Mouse (Mus musculus) lung, adult 2 months (tissue): ENCODE data around the gene Gadd45b. TPM values are rescaled to one million over a fixed set of nuclear protein-coding genes. Genes with fewer than 3 reads are reported as not detected.

Experiments
- DNase-seq: peaks from one replicate; pipeline ENCODE4 v3.0.0; 2022
- H3K4me1 ChIP-seq: fragments of 200-500 bp; 2 replicates; pipeline ENCODE4 v1.6.1; 2011; ENCODE audit warnings: low read length; ENCODE audit not compliant: control insufficient read depth, insufficient read depth
- H3K4me3 ChIP-seq: fragments of 200-500 bp; replicated peaks from 2 replicates; pipeline ENCODE3; 2011; ENCODE audit warnings: low read depth, mild to moderate bottlenecking, control low read depth, low read length; ENCODE audit errors: extremely low read depth
- CTCF ChIP-seq: fragments of 200-500 bp; IDR thresholded peaks from 2 replicates; pipeline ENCODE4 v1.5.1; 2011; ENCODE audit warnings: mild to moderate bottlenecking, low read length, control low read depth; ENCODE audit not compliant: insufficient read depth
- POLR2A ChIP-seq: fragments of 200-500 bp; IDR thresholded peaks from 2 replicates; pipeline ENCODE4 v1.6.1; 2011; ENCODE audit warnings: low read depth, mild to moderate bottlenecking, control low read depth, low read length, borderline replicate concordance; ENCODE audit errors: extremely low read depth
- WGBS: fragments of 180-500 bp; shearing (Covaris S2); methylation state at CpG from one replicate; pipeline ENCODE4 v1.1.7; 2018; 5-methylcytosine and 5-hydroxymethylcytosine counted together
- polyA plus RNA-seq: library from polyadenylated mRNA; depleted of rRNA; stranded (reverse); fragments of >200 nt; gene quantifications from 2 replicates; pipeline ENCODE4 v1.2.3, GENCODE M21; 2012

Gadd45b gene
- polyA plus RNA-seq, 1 experiment = 103 TPM

DNA sequence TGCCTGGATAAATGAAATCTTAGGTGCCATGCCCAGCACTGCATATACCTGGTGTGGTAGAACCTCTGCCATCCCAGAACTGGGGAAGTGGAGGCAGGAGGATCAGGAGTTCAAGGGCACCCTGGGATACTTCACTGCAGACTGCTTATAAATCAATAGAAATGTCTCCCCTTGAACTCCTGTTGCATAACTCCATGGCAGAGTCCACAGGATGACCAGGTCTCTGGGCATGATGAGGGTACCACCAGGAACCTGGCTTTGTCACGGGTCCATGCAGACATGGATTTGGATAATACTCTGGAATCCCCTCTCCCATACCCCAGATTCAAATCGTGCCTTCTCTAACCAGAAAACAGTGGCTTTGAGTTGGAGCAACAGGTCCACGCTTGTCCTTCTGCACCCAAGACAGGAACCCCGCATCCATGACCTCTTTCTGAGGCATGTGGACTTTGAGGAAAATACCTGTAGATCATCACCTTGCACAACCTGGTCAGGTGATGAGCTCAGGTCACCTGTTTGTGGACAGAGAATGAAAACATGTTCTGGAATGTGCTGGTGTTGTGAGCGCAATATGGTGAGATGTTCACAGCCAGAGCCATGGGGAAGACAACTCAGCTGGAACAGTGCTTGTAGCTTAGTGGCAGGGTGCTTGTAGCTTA lies 29.2 kb downstream of the Gadd45b start:
- Histone ChIP-seq H3K4me3 (no peak overlapping the region), H3K4me1 (peaks cover 20% of the 10 kb centered on the region)
- no peak for DNase-seq
- WGBS = 88% methylated on average over 5 of the region's 5 CpGs
- TF ChIP-seq CTCF (no peak), POLR2A (no peak)

DNA sequence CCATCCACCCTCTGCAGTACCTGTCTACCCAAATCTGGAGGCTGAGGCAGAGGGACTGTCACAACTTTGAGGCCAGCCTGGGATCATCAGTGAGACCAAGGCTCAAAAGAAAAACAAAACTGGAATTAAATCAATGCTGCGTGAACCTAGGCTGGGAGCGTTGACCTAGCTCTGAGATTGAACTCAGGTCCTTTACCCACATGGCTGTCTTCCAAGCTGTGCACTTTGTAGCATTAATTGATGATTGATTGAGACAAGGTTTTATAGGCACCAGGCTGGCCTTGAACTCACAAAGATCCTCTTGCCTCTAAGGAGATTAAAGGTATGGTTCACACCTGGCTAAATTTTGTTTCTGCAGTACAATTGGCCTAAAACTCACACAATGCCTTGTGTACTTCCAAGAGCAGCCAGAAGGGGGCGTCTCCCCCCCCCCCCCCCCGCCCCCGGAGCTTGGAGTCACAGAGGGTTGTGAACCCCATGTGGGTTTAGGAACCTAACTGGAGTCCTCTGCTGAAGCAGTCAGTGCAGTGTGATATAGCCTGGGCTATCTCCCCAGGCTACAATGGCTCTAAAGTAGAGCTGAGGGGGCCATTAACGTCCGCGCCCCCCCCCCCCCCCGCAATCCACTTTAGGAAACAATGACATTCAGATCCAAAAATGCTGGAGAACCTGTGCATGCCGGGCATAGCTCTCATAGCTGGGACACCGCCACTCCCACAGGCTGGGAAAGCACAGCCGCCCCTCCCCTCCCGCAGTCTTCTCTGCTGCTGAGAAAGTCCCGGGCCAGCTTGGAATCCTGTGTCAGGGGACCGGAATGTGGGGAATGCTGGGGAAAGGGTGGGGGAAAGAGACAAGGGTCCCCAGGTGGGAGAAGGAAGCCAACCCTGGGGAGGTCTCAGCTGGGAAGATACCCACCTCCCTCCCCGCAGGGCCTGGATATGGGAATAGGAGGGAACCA lies 31.0 kb downstream of the Gadd45b start:
- H3K4me1 ChIP-seq = peaks cover 25% of the 10 kb centered on the region
- TF ChIP-seq CTCF (peak; percentile 3; the same call in 1 of the 2 replicates), POLR2A (no peak)
- DNase-seq = peak; percentile 76
- 15% methylated on average over 16 of the region's 16 CpGs for WGBS
- H3K4me3 ChIP-seq = no peak overlapping the region

DNA sequence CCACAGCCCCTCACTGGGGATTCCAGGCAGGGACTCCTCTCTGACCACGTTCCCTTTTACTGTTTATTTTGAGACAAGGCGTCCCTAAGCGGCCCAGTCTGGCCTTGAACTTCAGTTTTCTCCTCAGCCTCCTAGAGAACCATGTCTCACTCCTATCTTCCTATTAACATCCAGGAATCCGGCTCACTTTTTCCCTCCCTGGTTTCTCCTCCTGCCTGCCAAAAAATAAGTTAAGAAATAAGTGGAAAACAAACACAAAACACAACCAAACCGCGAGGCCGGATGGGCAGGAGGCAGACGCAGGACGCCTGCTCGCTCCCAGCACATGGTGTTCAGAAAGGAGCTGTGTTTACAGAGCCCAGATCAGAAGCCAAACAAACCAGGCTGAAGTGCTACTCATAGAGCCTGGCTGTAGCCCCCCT lies 32.2 kb downstream of the Gadd45b start:
- Histone ChIP-seq H3K4me3 (no peak overlapping the region), H3K4me1 (peaks cover 32% of the 10 kb centered on the region)
- peak; percentile 64 for DNase-seq
- 18% methylated on average over 10 of the region's 10 CpGs for WGBS
- peak; percentile 26; the same call in 1 of the 2 replicates for TF ChIP-seq POLR2A
- TF ChIP-seq CTCF = no peak

DNA sequence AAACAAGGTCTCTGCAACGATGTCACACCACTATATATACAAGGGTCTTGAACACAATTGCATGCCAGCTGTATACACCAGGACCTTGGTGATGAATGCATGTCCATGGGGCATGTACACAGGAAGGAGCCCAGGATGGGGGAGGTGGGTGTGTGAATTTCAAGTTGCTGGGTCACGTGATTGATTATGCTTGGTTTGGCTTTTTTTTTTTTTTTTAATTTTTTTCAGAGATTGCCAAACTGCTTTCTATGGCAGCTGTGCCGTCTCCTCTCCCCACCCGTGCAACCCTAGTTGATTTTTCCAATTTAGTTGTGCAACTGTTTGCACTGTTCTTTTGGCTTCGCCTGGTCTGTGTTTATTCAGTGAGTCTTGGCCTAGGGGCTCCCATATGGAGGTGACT lies 32.7 kb downstream of the Gadd45b start:
- DNase-seq = peak; percentile 37
- Histone ChIP-seq H3K4me1 (peaks cover 37% of the 10 kb centered on the region), H3K4me3 (no peak overlapping the region)
- WGBS = 44% methylated on average over 5 of the region's 5 CpGs
- TF ChIP-seq CTCF (no peak), POLR2A (no peak)

DNA sequence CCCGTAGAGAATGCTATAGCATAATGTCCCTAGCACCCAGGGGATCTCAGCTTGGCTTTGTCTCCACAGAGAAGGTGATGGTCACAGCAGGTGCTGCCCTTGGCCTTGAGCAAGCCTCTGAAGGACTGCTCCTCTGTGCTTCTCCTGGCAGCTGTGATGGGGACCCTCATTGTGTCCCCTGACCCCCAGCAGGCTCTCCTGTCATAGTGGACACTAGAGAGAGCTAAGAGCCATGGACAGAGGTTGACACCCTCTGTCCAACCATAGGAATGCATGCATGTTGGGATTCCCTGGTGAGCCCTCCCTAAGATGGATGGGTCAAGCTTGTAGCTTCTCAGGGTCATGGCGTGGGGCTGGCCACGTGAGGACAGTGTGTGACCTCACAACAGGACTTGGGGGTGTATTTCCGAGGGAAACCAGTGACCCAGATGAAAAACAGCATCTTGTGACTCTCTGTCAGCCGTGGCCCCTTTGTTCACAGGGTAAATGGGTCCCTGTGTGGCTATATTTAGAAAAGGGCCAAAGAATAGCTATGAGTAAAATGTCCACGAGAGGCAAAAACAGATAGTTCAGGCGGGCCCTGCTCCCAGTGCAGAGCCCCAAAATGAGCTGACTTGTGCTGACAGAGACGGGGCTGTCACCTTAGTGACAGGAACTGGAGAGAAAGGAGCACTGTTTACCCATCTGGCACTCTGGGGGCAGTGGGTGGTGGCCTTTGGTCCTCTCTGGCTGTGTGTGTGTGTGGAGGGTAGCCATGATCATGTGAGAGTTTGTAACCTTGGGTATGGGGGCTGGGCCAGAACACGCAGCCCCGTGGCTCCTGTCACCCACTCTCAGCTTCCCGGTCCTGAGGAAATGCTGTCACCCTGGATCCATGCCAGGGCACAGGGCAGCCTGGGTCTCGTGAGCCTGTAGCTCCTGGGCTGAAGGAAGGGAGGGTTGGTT lies 33.4 kb downstream of the Gadd45b start:
- peak; percentile 73 for DNase-seq
- Histone ChIP-seq H3K4me3 (no peak overlapping the region), H3K4me1 (peaks cover 37% of the 10 kb centered on the region)
- WGBS = 27% methylated on average over 12 of the region's 12 CpGs
- no peak for TF ChIP-seq POLR2A
- no peak for TF ChIP-seq CTCF

DNA sequence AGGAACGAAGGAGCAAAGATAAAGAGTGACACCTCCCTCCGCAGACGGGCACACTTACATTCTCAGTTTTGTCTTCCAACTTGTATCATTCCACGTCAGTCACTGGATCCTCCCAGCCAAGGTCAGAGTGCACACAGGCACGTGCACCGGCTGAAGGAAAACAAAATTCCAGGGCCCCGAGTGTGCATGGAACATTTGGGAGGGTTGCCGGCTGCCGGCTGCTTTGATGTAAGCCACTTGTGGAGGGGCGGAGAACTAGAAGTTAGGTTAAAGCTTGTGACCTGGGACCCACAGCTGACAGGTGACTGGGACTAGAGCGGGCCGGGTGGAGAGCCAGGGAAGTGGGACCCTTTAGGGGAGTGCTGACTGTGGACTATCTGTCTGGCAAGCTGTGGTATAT lies 36.4 kb downstream of the Gadd45b start:
- TF ChIP-seq POLR2A = no peak
- DNase-seq = peak; percentile 55
- H3K4me3 ChIP-seq = no peak overlapping the region
- 40% methylated on average over 12 of the region's 12 CpGs for WGBS
- H3K4me1 ChIP-seq = peaks cover 36% of the 10 kb centered on the region

DNA sequence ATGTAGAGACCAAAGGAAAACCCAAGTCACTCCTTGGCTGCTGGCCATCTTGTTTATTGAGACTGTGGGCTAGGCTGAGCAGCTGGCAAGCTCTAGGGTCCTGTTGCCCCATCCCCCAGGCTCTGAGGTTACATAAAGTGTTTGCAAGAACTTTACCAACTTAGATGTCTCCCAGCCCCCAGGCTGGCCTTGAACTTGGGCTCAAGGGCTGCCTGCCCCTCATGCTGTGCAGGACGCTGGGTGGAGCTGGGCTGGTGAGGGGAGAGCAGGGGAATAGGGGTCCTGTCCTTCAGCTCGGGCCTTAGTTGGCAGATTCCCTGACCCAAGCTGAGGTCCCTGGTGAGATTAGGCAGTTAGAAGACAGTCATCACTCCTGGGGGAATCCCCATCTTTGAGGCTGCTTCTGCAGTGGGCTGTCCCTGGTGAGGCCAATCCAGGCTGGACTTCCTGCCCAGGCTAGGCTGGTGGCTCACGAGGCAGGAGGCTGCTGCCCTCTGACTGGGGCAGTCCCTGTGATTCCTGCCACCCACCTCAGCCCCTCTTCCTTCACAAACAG lies 37.3 kb downstream of the Gadd45b start:
- DNase-seq = no peak
- TF ChIP-seq POLR2A (no peak), CTCF (no peak)
- WGBS = 33% methylated on average over 3 of the region's 3 CpGs
- no peak overlapping the region for H3K4me3 ChIP-seq
- H3K4me1 ChIP-seq = peaks cover 32% of the 10 kb centered on the region

DNA sequence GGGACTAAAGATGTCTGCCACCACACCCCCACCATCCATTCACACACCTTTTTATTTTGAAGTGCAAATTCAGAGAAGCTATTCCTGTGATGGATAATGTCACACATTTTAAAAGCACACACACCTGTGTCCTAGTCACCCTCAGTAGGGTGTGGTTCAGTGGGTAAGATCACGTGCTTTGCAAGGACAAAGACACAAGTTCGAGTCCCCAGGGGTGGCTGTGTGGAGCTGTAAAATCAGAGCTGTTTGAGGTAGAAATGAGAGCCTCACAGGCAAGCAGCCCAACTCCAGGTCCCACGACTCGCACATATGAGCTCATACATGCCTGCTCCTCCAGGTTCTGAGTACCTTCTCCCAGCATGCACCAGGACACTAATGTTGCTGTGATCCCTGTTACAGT lies 38.2 kb downstream of the Gadd45b start:
- peaks cover 29% of the 10 kb centered on the region for H3K4me1 ChIP-seq
- H3K4me3 ChIP-seq = no peak overlapping the region
- TF ChIP-seq CTCF (no peak), POLR2A (no peak)
- 83% methylated on average over 4 of the region's 4 CpGs for WGBS
- no peak for DNase-seq
